Mouse (Mus musculus) right cerebral cortex, postnatal 25 days (tissue): ENCODE data around the gene Defb22.

Experiments used
- DNase-seq: peaks from one replicate; pipeline ENCODE4 v3.0.0; 2022

Gene Defb22

DNA sequence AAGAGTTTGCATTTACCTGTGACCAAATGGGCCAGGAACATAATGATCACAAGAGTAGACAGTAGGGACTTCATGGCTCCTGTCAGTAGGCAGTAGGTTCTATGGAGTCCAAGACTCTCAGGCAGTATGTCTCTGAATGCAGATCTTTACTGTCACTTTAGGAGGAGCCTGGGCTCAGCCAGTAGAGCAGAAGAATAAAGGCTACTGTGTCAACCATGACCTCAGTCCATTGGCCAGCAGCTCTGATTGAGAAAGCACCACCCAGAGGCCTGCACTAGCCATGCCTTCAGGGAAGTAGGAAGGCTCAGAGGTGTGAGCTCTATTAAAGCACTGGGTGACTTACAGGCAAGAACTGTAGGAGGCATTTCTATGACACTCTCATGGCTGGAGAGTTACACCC lies at the start of gene Defb22:
Gene Defb22, minus strand, starts transcription at position 101 of the 400 bp plus-strand sequence.
- DNase-seq: no peak

- DNase-seq: no peak
These were observed 28.0 kb upstream of the Defb22 start, which contains the start of gene Defb28 for GRCm38 (mm10) chr2:152517981-152518380. Gene Defb28, plus strand, starts transcription at chr2:152518255.

DNA sequence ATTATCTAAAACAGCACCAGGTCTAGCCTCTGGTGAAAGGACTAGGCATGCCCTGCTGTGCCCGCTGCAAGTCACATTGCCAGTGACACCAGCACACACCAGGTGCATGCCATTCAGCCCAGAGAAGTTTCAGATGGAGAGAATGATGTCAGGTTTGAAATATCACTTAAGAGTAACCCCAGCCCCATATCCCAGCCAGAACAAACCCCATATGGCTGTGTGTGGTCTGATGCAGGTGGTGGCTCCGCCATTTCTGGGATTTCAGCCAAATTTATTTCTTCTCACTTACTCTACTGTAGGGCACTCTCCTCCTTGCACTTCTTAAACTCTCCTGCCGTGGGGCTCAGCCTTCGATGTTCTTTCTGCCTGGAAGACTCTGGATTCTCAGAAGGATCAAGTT lies 26.1 kb upstream of the Defb22 start:
- no peak for DNase-seq

GRCm38 (mm10) chr2:152511592-152511991 lies 21.7 kb upstream of the Defb22 start, which contains the start of gene Defb26:
Gene Defb26, minus strand, starts transcription at chr2:152511692.
- DNase-seq: no peak

- DNase-seq: no peak
These were observed 14.0 kb upstream of the Defb22 start for GRCm38 (mm10) chr2:152503950-152504349.

DNA sequence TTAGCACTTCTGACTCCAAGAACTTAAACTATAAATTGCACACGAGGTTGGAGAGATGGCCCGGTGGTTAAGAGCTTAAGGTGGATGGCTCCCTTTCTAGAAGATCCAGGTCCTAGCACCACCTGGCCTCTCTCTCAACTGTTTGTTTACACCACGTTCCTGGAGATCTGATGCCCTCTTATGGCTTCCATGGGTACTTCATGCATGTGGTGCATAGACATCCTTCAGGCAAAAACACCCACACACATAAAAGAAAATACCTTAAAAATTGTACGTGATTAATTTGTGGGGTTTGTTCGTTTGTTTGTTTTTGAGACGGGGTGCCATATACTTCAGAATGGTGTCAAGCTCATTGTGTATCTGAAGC lies 10.9 kb upstream of the Defb22 start:
- DNase-seq: no peak

DNA sequence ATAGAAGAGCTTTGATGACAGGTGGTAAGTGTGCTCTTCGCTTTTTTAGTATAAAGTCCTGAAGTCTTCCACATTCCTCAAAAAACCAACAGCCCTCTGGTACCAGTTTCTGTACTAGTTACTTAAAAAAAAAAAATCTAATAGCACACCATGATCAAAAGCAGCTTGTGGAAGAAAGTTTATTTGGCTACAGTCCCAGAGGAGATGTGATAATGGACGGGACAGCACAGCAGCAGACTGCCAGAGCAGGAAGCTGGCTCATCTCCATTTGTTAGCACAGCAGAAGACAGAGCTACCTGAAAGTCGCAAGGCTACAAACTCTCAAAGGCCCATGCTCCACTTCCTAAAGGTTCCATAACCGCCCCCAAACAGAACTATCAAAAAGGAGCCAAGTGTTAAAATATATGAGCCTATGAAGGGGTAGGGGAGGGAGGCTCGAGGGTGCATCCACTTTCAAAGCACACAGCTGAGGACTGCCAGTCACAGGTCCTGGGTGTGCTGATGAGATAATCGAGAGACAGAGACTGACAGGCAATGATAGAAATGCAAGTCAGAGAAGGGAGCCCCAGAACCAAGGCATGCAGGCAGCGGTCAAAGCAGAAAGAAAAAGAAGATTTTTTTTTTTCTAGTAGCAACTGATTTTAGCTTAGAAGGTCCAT lies 10.4 kb upstream of the Defb22 start:
- DNase-seq: no peak

DNA sequence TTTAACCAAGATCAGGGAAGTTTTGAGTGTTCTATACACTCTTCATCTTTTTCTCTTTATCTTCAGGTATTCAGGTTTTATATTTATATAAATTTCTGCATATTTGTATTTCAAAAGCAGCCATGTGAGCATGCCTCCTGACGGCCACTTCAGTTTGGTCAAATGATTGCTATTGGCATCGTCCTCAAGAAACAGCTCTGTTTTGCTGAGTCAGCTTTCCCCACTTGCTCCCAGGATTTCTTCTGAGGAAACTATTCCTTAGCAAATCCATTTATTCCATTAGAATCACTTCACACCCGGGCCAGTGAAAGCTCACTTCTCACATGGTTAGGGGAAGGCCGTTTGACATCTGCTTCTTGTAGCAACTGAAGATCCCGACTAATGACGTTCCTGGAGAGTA lies 8.1 kb upstream of the Defb22 start:
- DNase-seq: no peak

DNA sequence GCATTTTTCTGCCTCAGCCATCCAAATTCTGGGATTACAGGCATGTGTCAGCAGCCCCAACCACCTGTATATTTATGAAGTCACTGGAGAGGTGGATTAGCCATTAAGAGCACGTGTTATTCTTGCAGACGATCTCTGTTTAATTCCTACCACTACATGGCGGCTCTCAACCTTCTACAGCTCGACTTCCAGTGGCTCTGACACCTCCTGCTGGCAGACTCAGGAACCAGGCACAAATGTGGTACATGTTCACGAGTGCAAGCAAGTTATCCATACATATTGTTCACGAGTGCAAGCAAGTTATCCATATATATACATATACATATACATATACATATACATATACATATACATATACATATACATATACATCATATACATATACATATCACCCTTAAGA lies 3.2 kb upstream of the Defb22 start:
- DNase-seq: no peak

GRCm38 (mm10) chr2:152487024-152487423 lies 2.9 kb downstream of the Defb22 start:
- DNase-seq: no peak

- DNase-seq: no peak
These were observed 8.2 kb downstream of the Defb22 start for GRCm38 (mm10) chr2:152481726-152482125.

- DNase-seq: no peak
These were observed 9.1 kb downstream of the Defb22 start for GRCm38 (mm10) chr2:152480881-152481280.

DNA sequence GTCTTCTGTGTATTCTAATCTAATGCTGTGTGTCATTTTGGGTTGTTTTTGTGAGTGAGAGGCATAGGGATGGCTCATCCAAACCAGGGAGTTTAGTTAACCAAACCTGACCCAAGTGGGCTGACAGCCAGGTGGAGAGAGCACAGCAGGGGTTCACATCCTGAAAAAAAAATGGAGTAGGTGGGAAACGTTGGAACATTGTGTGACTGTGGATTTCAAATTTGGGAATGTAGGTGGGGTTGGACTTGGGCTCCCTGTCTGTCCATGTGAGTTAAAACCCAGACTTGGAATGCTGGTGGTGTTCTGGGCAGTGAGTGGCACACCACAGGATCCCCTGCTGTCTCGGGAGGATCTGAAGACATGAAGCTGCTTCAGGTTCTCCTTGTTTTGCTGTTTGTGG lies 13.2 kb downstream of the Defb22 start, which contains the start of gene Defb20:
Gene Defb20, plus strand, starts transcription at position 301 of the 400 bp plus-strand sequence.
- DNase-seq: no peak

DNA sequence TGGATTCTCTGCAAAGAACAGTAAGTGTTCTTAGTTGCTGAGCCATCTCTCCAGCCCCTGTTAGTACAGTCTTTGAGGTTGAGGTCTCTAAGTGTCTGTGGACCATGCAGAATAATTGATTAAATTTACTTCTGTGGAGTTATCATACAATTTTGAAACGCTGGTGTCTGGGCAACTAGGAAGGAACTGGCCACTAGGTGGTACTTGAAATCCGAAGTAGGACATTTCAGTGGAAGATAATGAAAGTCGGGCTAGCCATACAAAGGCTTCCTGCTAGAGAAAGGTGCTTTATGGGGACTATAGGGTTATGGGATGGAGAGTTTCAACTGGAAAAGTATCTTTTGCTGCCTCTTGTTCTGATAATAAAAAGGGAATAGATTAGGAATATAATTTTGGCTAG lies 17.5 kb downstream of the Defb22 start:
- DNase-seq: no peak

DNA sequence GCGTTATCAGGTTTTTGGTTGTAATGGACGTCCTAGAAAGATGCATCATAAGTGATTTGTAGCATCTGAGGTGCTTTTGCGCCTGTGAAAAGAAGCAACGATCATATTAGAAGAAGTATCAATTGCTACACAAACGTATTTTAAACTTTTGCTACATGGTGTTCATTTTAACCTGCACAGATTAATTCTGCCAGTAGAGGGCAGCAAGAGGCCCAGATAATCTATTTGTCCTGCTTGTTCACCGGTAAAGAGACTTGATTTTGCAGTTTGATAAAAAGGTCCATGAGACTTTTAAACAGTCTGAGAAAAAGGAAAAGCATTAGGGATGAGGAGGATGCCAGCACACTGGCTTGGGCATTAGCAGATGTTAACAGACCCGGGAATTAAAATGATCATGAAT lies 19.0 kb downstream of the Defb22 start:
- peak; percentile 12 for DNase-seq

DNA sequence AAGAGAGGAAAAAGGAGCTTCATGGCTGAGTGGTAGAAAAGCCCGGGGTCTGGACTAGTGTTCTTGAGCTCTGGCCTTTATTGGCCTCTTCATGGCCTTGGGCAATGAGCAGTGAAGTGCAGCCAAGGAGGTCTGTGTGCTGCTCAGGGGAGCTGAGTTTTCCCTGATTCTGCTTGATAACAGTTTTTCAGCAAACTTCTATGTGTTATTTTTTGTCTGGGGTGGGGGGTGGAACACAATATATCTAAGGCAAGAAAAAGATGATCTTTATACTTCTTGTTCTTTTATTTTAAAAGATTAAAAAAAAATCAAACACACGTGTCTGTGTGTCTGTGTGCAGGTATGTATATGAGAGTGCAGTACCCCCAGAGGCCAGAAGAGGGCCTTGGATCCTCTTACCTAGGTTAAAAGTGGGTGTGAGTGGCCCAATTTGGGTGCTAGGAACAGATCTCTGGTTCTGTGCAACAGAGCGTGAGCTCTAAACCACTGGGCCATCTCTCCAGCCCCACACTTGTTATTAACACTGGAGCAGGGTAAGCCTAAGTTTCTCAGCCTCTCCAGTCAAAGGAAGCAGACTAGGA lies 25.3 kb downstream of the Defb22 start, which contains the start of gene Defb23:
Gene Defb23, minus strand, starts transcription at position 51 of the 581 bp plus-strand sequence.
- DNase-seq: no peak

- no peak for DNase-seq
These were observed 30.7 kb downstream of the Defb22 start for GRCm38 (mm10) chr2:152459241-152459640.

GRCm38 (mm10) chr2:152452101-152452781 lies 37.7 kb downstream of the Defb22 start:
- DNase-seq: no peak

DNA sequence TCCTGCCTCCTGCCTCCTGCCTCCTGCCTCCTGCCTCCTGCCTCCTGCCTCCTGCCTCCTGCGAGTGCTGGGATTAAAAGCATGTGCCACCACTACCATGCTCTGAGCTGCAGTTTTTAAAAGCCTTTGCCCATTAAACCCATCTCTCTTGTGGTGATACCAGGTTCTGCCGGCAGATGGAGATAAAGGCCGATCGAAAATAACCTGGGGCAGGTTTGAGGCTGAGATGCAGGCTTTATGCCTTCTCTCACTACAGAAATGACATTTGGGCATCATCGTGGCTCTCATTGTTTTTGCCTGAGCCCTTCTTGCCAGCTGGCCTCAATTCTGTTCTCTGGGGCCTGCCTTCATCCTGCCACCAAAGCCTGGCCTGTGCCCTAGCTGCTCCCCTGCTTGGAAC lies 39.7 kb downstream of the Defb22 start:
- peak; percentile 52 for DNase-seq

DNA sequence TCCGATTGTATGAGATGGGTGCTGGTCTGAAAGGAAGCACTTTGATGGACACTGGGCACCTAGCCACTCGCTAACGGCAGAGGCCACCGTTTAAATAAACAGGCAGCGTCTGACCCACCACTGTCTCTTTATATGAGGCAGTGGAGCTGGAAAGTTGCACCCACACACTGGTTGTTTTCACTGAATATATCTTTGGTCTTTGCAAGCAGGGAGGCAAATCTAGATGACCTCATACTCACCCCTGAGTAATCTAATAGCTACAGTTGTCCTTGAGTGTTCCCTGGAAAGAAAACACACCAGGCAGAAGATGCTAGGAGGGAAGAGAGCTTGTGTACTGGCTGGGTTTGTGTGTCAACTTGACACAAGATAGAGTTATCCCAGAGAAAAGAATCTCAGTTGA lies 42.5 kb downstream of the Defb22 start:
- no peak for DNase-seq

GRCm38 (mm10) chr2:152446642-152447041 lies 43.3 kb downstream of the Defb22 start:
- no peak for DNase-seq

DNA sequence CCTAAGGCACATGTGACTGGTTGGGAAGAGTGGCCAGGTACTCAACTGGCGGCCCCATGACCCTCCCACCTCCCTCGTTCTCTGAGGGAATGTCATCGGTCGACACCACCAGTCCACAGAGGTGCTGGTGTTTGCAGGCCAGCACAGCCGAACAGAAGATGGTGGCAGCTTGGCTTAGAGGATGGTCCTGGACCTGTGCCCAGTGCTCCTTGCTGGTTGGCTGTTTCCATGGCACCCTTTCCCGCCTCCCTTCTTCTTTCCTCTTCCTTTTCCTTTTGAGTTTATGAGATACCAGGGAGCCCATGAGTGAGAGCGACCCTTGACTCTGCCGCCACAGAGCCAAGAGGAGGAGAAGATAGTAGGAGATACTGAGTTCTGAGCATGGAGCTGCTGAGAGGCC lies 46.7 kb downstream of the Defb22 start:
- peak; percentile 19 for DNase-seq

- no peak for DNase-seq
These were observed 47.6 kb downstream of the Defb22 start for GRCm38 (mm10) chr2:152442322-152442721.

DNA sequence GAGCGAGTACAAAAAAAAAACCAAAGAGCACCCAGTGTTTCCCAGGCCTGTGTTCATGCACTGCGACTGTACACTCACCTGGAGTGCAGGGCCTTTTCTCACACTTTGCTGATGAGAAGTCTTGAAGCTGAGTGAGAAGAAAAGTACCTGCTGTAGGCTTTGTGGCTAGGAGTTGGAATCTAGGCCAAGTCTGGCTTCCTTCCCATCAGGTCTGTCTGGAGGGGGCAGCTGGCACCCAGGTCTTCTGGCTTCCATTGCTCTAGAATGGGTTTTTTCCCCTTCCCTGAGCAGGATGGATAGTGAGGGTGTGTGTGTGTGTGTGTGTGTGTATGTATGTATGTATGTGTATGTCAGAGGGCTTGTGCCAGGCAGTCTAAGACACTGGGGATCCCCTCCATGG lies 50.1 kb downstream of the Defb22 start:
- DNase-seq: no peak
